Mouse (Mus musculus) liver, embryonic 16.5 days (tissue): ENCODE data around the gene Mea1. TPM values are rescaled to one million over a fixed set of nuclear protein-coding genes. Genes with fewer than 3 reads are reported as not detected.

Experiments
- ATAC-seq: fragments of 200-750 bp; cut with Nextera tagmentation; 2 replicates; pipeline ENCODE4 v1.8.0; 2017; ENCODE audit warnings: low read depth, mild to moderate bottlenecking, moderate number of reproducible peaks, moderate library complexity
- H3K27ac ChIP-seq: fragments of 300-500 bp; sonication (generic); 2 replicates; pipeline ENCODE4 v1.5.1; 2014; ENCODE audit warnings: mild to moderate bottlenecking, low read length
- H3K27me3 ChIP-seq: fragments of 300-500 bp; sonication (generic); 2 replicates; pipeline ENCODE4 v1.6.1; 2014; ENCODE audit warnings: low read depth, low read length, mixed read lengths; ENCODE audit not compliant: control insufficient read depth, insufficient read depth
- H3K36me3 ChIP-seq: fragments of 300-500 bp; sonication (generic); 2 replicates; pipeline ENCODE4 v1.6.1; 2014; ENCODE audit warnings: mild to moderate bottlenecking; ENCODE audit not compliant: control insufficient read depth, insufficient read depth
- H3K4me1 ChIP-seq: fragments of 300-500 bp; sonication (generic); 2 replicates; pipeline ENCODE4 v1.6.1; 2014; ENCODE audit warnings: low read depth, low read length, mixed read lengths; ENCODE audit not compliant: control insufficient read depth
- H3K4me2 ChIP-seq: fragments of 300-500 bp; sonication (generic); 2 replicates; pipeline ENCODE4 v1.6.1; 2014; ENCODE audit warnings: low read depth, low read length, mixed read lengths
- H3K4me3 ChIP-seq: fragments of 300-500 bp; sonication (generic); 2 replicates; pipeline ENCODE4 v1.5.1; 2014; ENCODE audit warnings: low read depth, mild to moderate bottlenecking, low read length
- H3K9ac ChIP-seq: fragments of 300-500 bp; sonication (generic); 2 replicates; pipeline ENCODE4 v1.6.1; 2014; ENCODE audit warnings: low read depth, low read length
- H3K9me3 ChIP-seq: fragments of 300-500 bp; sonication (generic); replicated peaks from 2 replicates; pipeline ENCODE4 v1.6.1; 2016; ENCODE audit warnings: low read length; ENCODE audit not compliant: control insufficient read depth
- WGBS: fragments of 180-500 bp; shearing (Covaris S2); extraction: QIAGEN DNeasy Blood & Tissue Kit; methylation state at CpG from one replicate; pipeline ENCODE4 v1.1.7; 2014; ENCODE audit not compliant: insufficient replicate concordance; 5-methylcytosine and 5-hydroxymethylcytosine counted together
- polyA plus RNA-seq: library from polyadenylated mRNA; unstranded; fragments of >200 nt; fragmentation: Nextera tagmentation; extraction: Ambion mirVana; gene quantifications from 2 replicates; pipeline ENCODE4 v1.2.1, GENCODE M21; 2015

Gene Mea1
- polyA plus RNA-seq, 1 experiment from 2014 or later, result 50.1 TPM

DNA sequence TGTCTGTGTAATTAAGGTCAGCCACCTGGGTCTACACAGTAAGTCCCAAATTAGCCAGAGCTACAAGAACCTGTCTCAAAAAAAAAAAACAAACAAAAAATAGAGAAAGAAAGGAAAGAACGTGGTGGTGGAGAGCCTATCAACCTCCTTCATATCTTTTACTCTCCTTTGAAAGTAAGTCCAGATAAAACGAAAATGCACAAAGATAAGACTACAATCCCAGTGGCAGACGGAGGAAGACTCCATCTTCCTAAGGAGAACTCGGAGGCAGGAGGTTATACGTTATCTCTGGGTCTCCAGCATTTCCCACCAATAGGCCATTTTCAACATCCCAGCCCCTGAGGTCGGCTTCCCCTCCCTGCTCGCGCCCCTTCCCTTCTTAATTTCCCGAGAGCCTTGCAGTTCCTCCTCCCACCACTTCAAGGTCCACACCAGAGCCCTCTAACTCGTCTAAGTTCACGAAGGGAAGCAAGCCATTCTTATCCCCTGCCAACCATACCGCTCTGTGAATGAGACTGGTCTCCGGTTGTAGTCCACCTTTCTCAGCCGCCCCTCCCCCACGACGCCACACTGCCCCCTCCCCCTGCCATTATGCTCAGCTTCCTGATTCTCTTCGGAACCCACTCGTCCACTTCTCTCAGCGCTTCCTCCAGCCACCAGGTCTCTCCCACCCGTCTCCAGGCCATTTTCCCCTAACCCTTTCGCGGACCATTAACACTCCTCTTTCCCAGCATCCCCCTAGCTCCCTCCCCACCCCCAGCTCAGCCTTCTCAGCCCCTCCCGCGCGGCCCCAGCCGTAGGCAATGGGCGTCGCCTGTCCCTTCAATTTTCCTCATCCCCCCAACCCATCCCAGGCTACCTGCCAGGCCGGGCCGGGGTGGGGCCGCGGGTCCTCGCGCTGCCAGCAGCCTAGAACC is 1.5 kb downstream of the Mea1 start:
- peak; percentile 0; the same call in 1 of the 2 replicates for ATAC-seq

DNA sequence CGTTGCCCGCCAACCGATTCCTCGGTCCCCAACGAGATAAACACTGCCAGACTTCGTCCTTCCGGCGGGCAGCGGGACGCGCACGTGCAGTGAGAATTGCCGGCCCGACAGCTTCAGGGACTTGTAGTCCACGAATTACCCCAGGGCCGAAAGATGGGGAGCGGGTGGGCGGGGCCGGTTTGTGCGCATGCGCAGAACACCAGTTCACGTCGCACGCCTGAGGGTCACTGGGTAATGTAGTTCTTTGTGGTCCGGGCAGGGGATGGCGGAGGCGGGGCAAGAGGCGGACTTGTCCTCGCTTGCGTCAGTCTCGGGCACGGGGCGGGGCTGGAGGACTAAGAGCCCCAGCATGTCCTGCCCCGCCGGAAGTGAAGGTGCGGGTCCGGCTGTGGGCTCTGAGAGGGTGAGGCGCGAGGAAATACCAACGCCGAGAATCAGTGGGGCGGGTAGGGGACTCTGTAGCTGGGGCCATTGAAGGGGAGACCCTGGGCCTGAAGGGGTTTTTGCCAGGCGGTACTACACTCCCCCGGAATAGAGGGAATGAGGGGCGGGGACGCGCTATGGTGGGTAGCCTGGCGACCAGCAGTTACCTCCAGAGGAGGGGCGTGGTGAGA is 2.3 kb downstream of the Mea1 start, which contains the start of gene Klhdc3:
Gene Klhdc3, minus strand, starts transcription at position 155 of the 614 bp plus-strand sequence.
- peak; percentile 97 for ATAC-seq
- Histone ChIP-seq H3K9ac (peak within 1 kb of the TSS; percentile 91), H3K4me2 (peak within 1 kb of the TSS; percentile 95), H3K36me3 (peaks cover 27% of the 10 kb centered on the region), H3K27ac (peak within 1 kb of the TSS; percentile 93), H3K9me3 (no peaks in the 10 kb centered on the region), H3K27me3 (no peaks in the 10 kb centered on the region), H3K4me3 (peak within 1 kb of the TSS; percentile 97), H3K4me1 (peaks cover 26% of the 10 kb centered on the region)
- WGBS, result under 1% methylated on average over 49 of the region's 49 CpGs

More for the DNA sequence above, 1.5 kb downstream of the Mea1 start:
- H3K27ac ChIP-seq, result peak overlapping the region; percentile 93
- H3K4me3 ChIP-seq, result peak overlapping the region; percentile 97
- H3K4me1 ChIP-seq, result peaks cover 28% of the 10 kb centered on the region
- H3K27me3 ChIP-seq, result no peaks in the 10 kb centered on the region
- H3K9me3 ChIP-seq, result no peaks in the 10 kb centered on the region
- under 1% methylated on average over 34 of the region's 34 CpGs for WGBS
- H3K9ac ChIP-seq, result peak overlapping the region; percentile 91
- peaks cover 24% of the 10 kb centered on the region for H3K36me3 ChIP-seq
- peak overlapping the region; percentile 95 for H3K4me2 ChIP-seq

DNA sequence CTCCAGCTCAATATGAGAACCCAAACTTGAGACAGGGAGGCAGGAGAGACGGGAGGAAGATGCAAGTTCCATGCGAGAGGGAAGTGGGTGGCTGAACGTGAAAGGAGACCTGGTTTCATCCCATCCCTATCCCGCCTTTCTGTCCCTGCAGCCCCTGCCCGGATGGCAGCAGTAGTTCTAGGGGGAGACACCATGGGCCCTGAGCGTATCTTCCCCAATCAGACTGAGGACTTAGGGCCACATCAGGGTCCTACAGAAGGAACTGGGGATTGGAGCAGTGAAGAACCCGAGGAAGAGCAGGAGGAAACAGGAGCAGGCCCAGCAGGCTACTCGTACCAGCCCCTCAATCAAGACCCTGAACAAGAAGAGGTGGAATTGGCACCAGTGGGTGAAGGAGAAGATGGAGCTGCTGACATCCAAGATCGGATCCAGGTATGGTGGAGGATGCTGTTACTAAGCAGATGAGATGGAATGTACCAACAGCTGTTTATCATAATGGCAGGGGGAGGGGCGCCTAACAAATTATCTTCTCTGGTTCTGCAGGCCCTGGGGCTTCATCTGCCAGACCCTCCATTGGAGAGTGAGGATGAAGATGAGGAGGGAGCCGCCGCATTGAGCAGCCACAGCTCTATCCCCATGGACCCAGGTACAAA is 3.0 kb downstream of the Mea1 start:
- peak overlapping the region; percentile 79 for H3K9ac ChIP-seq
- 22% methylated on average over 12 of the region's 12 CpGs for WGBS
- peaks cover 26% of the 10 kb centered on the region for H3K4me1 ChIP-seq
- no peaks in the 10 kb centered on the region for H3K9me3 ChIP-seq
- no peaks in the 10 kb centered on the region for H3K27me3 ChIP-seq
- peak overlapping the region; percentile 71; the same call in 1 of the 2 replicates for H3K27ac ChIP-seq
- H3K4me2 ChIP-seq, result peak overlapping the region; percentile 88
- H3K4me3 ChIP-seq, result peak overlapping the region; percentile 97
- peaks cover 26% of the 10 kb centered on the region for H3K36me3 ChIP-seq
- no peak for ATAC-seq

DNA sequence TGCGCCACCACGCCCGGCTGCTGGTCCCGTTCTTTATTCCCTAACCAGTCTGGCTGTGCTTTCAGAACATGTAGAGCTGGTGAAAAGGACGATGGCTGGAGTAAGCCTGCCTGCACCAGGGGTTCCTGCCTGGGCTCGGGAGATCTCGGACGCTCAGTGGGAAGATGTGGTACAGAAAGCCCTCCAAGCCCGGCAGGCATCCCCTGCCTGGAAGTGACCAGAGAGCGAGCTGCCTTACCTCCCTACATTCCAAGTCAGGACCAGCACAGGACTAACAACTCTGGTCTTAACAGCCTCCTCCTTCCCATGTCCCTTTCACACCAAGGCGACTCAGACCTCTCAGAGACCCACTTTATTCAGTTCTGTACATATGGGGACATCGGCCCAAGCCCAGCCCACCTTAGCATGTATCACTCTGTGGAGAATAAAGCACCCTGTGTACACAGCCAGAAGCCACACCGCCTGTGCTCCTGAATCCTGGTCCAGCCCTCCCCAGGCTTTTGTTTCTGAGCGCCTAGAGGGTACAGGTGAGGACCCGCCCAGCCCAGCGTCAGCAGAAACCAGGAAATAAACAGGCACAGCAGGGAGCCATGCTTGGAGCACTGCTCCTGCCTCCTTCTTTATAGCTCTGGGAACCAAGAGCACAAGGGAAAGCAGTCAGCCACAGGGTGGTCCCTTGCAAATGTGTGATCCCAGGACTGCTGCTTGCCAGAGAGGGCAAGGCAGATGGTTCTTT is 4.2 kb downstream of the Mea1 start:
- no peak overlapping the region for H3K4me3 ChIP-seq
- H3K9me3 ChIP-seq, result no peaks in the 10 kb centered on the region
- peaks cover 27% of the 10 kb centered on the region for H3K36me3 ChIP-seq
- H3K27me3 ChIP-seq, result no peaks in the 10 kb centered on the region
- no peak overlapping the region for H3K4me2 ChIP-seq
- no peak overlapping the region for H3K27ac ChIP-seq
- H3K9ac ChIP-seq, result no peak overlapping the region
- ATAC-seq, result no peak
- 87% methylated on average over 16 of the region's 16 CpGs for WGBS
- H3K4me1 ChIP-seq, result peaks cover 26% of the 10 kb centered on the region

DNA sequence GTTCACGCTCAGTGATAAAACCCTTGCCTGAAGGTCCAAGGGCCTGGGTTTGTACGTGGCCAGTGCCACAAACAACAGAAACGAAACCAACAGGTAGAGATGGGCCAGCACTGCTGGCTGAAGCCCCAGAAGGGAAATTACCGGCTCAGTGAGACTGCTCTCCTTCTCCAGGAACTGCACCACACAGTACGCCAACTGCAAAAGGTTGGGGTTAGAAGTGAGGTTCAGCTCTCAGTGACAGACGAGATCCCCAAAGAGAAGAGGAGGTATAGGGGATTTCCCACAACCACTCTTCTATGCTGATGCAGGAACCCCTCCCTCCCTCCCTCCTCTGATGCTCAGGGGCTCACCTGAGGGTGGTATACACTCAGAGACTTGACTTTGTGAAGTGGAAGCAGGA is 7.3 kb downstream of the Mea1 start:
- H3K9ac ChIP-seq, result no peak overlapping the region
- WGBS, result 75% methylated on average over 6 of the region's 6 CpGs

DNA sequence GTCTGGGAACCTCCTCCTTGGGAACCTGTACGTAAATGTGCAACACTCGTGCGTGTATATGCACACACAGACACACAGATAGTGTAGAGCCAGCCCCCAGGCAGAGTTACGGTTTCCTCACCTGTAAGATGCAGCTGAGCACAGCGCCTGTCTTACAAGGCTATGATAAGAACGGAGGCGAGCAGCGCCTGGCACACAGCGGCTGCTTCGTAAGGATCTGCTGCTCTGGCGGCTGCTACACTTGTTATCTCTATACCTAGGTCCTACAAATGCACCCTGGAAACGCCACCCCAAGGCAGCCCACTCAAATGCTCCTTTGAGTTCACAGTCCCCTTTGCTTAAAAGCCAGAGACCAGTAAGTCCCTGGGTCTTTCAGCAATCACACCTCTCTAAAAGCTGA is 12.1 kb downstream of the Mea1 start:
- no peak overlapping the region; the same call in 1 of the 2 replicates for H3K4me2 ChIP-seq
- H3K9ac ChIP-seq, result no peak overlapping the region

More for the DNA sequence above, 7.3 kb downstream of the Mea1 start:
- Histone ChIP-seq H3K4me2 (no peak overlapping the region), H3K27ac (no peak overlapping the region), H3K9me3 (no peaks in the 10 kb centered on the region), H3K27me3 (no peaks in the 10 kb centered on the region), H3K36me3 (peaks cover 26% of the 10 kb centered on the region), H3K4me1 (peaks cover 12% of the 10 kb centered on the region), H3K4me3 (no peak overlapping the region)
- no peak for ATAC-seq

DNA sequence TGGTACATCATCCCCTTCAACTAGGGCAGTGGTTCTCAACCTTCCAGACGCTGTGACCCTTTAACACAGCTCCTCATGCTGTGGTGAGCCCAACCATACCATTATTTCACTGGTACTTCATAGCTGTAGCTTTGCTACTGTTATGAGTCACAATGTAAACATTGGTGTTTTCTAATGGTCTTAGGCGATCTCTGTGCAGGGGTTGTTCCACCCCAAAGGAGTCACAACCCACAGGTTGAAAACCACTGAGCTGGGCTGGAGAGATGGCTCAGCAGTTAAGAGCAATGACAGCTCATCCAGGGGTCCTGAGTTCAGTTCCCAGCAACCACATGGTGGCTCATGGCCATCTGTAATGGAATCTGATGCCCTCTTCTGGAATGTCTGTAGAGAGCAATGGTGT is 12.8 kb downstream of the Mea1 start:
- no peak overlapping the region for H3K27ac ChIP-seq

More for the DNA sequence above, 12.1 kb downstream of the Mea1 start:
- H3K9me3 ChIP-seq, result no peaks in the 10 kb centered on the region
- no peak overlapping the region for H3K4me3 ChIP-seq
- peaks cover 13% of the 10 kb centered on the region for H3K36me3 ChIP-seq
- 30% methylated on average over 12 of the region's 12 CpGs for WGBS
- no peaks in the 10 kb centered on the region for H3K27me3 ChIP-seq
- ATAC-seq, result peak; percentile 61
- H3K27ac ChIP-seq, result 0 out of 2 replicates have a peak overlapping the region, but pooled peaks have one; percentile 11
- peaks cover 8% of the 10 kb centered on the region for H3K4me1 ChIP-seq

DNA sequence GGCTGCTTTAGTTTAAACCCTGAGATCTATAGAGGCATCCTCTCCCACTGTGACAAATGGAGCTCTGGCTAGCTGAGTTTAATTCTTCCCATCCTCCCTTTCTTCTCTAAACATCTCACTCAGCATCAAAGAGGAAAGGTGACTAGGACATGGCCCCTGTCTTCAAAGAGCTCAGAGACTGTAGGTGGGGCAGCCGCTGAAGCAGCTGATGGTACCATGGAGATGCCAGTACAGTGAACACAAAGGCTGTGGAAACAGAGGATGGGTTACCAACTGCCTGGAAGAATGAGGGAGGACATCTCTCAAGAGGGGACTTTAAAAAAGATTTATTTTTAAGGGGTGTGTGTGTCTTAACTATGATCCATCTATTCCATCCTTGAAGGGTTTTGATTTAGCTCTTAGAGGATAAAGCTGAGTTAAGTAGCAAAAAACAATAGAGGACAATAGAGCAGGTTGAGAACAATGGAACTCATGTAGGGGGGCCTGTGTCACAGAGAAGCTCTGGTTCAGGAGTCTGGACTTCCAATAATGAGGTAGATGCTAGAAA is 16.0 kb downstream of the Mea1 start:
- no peak overlapping the region for H3K27ac ChIP-seq
- WGBS, result 91% methylated on average over 1 of the region's 1 CpGs

More for the DNA sequence above, 12.8 kb downstream of the Mea1 start:
- peaks cover 9% of the 10 kb centered on the region for H3K36me3 ChIP-seq
- H3K4me3 ChIP-seq, result no peak overlapping the region
- no peak overlapping the region for H3K9ac ChIP-seq
- 75% methylated on average over 2 of the region's 2 CpGs for WGBS
- no peaks in the 10 kb centered on the region for H3K9me3 ChIP-seq
- H3K4me2 ChIP-seq, result no peak overlapping the region
- ATAC-seq, result no peak
- no peaks in the 10 kb centered on the region for H3K27me3 ChIP-seq
- peaks cover 8% of the 10 kb centered on the region for H3K4me1 ChIP-seq

More for the DNA sequence above, 16.0 kb downstream of the Mea1 start:
- no peak for ATAC-seq
- Histone ChIP-seq H3K36me3 (peaks cover 1% of the 10 kb centered on the region; the same call in 1 of the 2 replicates), H3K4me3 (no peak overlapping the region), H3K9me3 (no peaks in the 10 kb centered on the region), H3K27me3 (no peaks in the 10 kb centered on the region), H3K4me2 (no peak overlapping the region), H3K9ac (no peak overlapping the region), H3K4me1 (peaks cover 13% of the 10 kb centered on the region)
